Mouse (Mus musculus) liver, postnatal 0 days (tissue): ENCODE measurements at regions not wholly inside any gene's neighbourhood (a gene's known extent, or its start where the extent isn't known, plus 50 kb on each side); places are given as distances from the start of the nearest gene placed in this dataset.

Experiments used
- CTCF ChIP-seq: sonication (generic); IDR thresholded peaks from 2 replicates; pipeline ENCODE4 v1.5.1; 2016; ENCODE audit warnings: antibody characterized with exemption, low read depth
- EP300 ChIP-seq: IDR thresholded peaks from 2 replicates; pipeline ENCODE4 v1.6.1; 2016; ENCODE audit warnings: antibody characterized with exemption, low read depth, mild to moderate bottlenecking

GRCm38 (mm10) chr1:160854410-160854809, 51.8 kb upstream of the Rc3h1 start:
- peak; percentile 44 for TF ChIP-seq CTCF
- TF ChIP-seq EP300 = no peak
